Mouse (Mus musculus) cortical plate, adult 2 months (tissue): ENCODE measurements around the gene Sdk1.

ENCODE experiments used
- CTCF ChIP-seq: fragments of 200-500 bp; IDR thresholded peaks from 2 replicates; pipeline ENCODE4 v1.5.1; 2011; ENCODE audit warnings: mild to moderate bottlenecking, control low read depth, low read length; ENCODE audit not compliant: insufficient read depth; ENCODE audit errors: extremely low read depth
- POLR2A ChIP-seq: fragments of 200-500 bp; IDR thresholded peaks from 2 replicates; pipeline ENCODE4 v1.6.1; 2011; ENCODE audit warnings: mild to moderate bottlenecking, low read length, control low read depth; ENCODE audit not compliant: insufficient read depth; ENCODE audit errors: extremely low read depth

GRCm38 (mm10) chr5:141910886-141911285 lies 669.6 kb downstream of the Sdk1 start:
- 0 out of 2 replicates have a peak, but pooled peaks have one; percentile 12 for TF ChIP-seq CTCF
- TF ChIP-seq POLR2A: no peak
